ENCODE assay signal across 19 mouse cellular contexts in the genomic region with DNA sequence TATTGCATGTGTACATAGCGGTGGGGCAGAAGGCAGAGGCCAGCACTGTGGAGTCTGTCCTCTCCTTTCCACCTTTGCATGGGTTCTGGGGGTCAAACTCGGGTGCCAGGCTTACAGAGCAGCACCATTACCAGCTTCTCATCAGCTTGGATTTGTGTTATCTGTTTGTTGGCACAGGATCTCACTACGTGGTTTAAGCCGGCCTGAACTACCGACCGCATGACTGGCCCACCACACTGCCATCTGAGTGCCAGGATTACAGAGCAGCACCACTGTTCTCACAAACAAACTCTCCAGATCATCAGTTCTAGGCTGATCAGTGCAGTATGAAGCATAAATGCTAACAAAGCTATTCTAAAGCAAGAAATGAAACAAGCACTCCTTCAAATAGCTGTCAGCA. TPM values are rescaled to one million over a fixed set of nuclear protein-coding genes. Genes with fewer than 3 reads are reported as not detected.
A peak's percentile ranks its signal among the peaks of the same experiment; 100 is the strongest.
DNase-seq lines count a peak whose midpoint lies in the region; ATAC-seq lines count a peak whose summit lies in the region.
"Had no signal": no experiment of that assay in that cellular context is flagged by ENCODE, and none has a peak within 500 bp of the region (broad histone marks: within the 10 kb centered on the region; RNA-seq: fewer than 3 reads in every experiment).

No protein-coding gene starts in this region.

- H3K9ac ChIP-seq in liver, embryonic 16.5 days (ENCODE audit: low read depth, low read length): no peak overlapping the region
- H3K9ac ChIP-seq in liver, embryonic 12.5 days: no peak overlapping the region
- no peak overlapping the region for H3K9ac ChIP-seq in forebrain, embryonic 15.5 days (replicated peaks)
- H3K9ac ChIP-seq: embryonic facial prominence, embryonic 12.5 days; forebrain, embryonic 13.5 days; hindbrain, embryonic 14.5 days; intestine, embryonic 15.5 days had no signal

- H3K27me3 ChIP-seq in liver, embryonic 16.5 days (ENCODE audit: control insufficient read depth, insufficient read depth, low read depth, low read length): no peaks in the 10 kb centered on the region
- no peaks in the 10 kb centered on the region for H3K27me3 ChIP-seq in liver, embryonic 12.5 days (replicated peaks)
- H3K27me3 ChIP-seq in forebrain, embryonic 15.5 days: no peaks in the 10 kb centered on the region
- H3K27me3 ChIP-seq: embryonic facial prominence, embryonic 12.5 days; forebrain, embryonic 13.5 days; intestine, embryonic 15.5 days had no signal

- no peak overlapping the region for H3K4me2 ChIP-seq in liver, embryonic 16.5 days (ENCODE audit: low read depth, low read length)
- H3K4me2 ChIP-seq in liver, embryonic 12.5 days: no peak overlapping the region
- H3K4me2 ChIP-seq in forebrain, embryonic 15.5 days (replicated peaks): no peak overlapping the region
- H3K4me2 ChIP-seq: embryonic facial prominence, embryonic 12.5 days; forebrain, embryonic 13.5 days; heart, embryonic 11.5 days; hindbrain, embryonic 14.5 days; intestine, embryonic 15.5 days had no signal

- H3K36me3 ChIP-seq in liver, embryonic 16.5 days (ENCODE audit: control insufficient read depth, insufficient read depth): peaks cover 6% of the 10 kb centered on the region; the same call in 1 of the 2 replicates
- peaks cover 37% of the 10 kb centered on the region for H3K36me3 ChIP-seq in liver, embryonic 12.5 days
- H3K36me3 ChIP-seq in forebrain, embryonic 15.5 days: peaks cover 18% of the 10 kb centered on the region
- H3K36me3 ChIP-seq: intestine, embryonic 15.5 days had no signal

- no peak overlapping the region for H3K27ac ChIP-seq in liver, embryonic 16.5 days (ENCODE audit: low read length)
- no peak overlapping the region for H3K27ac ChIP-seq in liver, embryonic 12.5 days
- H3K27ac ChIP-seq in forebrain, embryonic 15.5 days (replicated peaks): no peak overlapping the region
- H3K27ac ChIP-seq: embryonic facial prominence, embryonic 12.5 days; forebrain, embryonic 13.5 days; heart, adult 2 months; hindbrain, embryonic 10.5 days; hindbrain, embryonic 14.5 days; intestine, embryonic 15.5 days had no signal

- H3K4me1 ChIP-seq in liver, embryonic 16.5 days (ENCODE audit: control insufficient read depth, low read depth, low read length): peaks cover 12% of the 10 kb centered on the region
- H3K4me1 ChIP-seq in liver, embryonic 12.5 days: peaks cover 40% of the 10 kb centered on the region
- no peaks in the 10 kb centered on the region for H3K4me1 ChIP-seq in forebrain, embryonic 15.5 days
- H3K4me1 ChIP-seq: embryonic facial prominence, embryonic 12.5 days; forebrain, embryonic 13.5 days; hindbrain, embryonic 10.5 days; intestine, embryonic 15.5 days had no signal

- H3K4me3 ChIP-seq in liver, embryonic 16.5 days (ENCODE audit: low read depth, low read length): no peak overlapping the region
- no peak overlapping the region for H3K4me3 ChIP-seq in liver, embryonic 12.5 days
- H3K4me3 ChIP-seq in forebrain, embryonic 15.5 days: no peak overlapping the region
- H3K4me3 ChIP-seq: embryonic facial prominence, embryonic 12.5 days; forebrain, embryonic 13.5 days; heart, adult 2 months; hindbrain, embryonic 10.5 days; intestine, embryonic 15.5 days had no signal

- peak; percentile 15 for DNase-seq in NIH3T3 (ENCODE audit: low read depth)
- no peak for DNase-seq in frontal cortex, postnatal 14 days (ENCODE audit: low spot score in 2 of 2)
- DNase-seq: adrenal gland, adult 8-10 months; cerebellum, adult 11 months; cerebellum, adult 8-10 months; cerebellum, postnatal 14 days; gastrocnemius, postnatal 10 days; heart, adult 2 months had no signal

- 57% methylated on average over 6 of the region's 6 CpGs for WGBS in liver, embryonic 16.5 days (ENCODE audit: insufficient replicate concordance)
- 77% methylated on average over 6 of the region's 6 CpGs for WGBS in liver, embryonic 12.5 days (ENCODE audit: insufficient replicate concordance)
- WGBS in forebrain, embryonic 15.5 days: 93% methylated on average over 6 of the region's 6 CpGs

- ATAC-seq in liver, embryonic 16.5 days (ENCODE audit: low read depth): 0 out of 2 replicates have a peak, but pooled peaks have one; percentile 17
- no peak for ATAC-seq in liver, embryonic 12.5 days
- ATAC-seq in erythroid progenitor cell, adult 5-6 weeks (replicated peaks; ENCODE audit: low FRiP score, poor library complexity, severe bottlenecking): peak; percentile 25; the same call in 1 of the 2 replicates
- ATAC-seq in forebrain, embryonic 15.5 days (replicated peaks): no peak
- no peak for ATAC-seq in monocyte, adult 5-6 weeks (replicated peaks; ENCODE audit: insufficient number of reproducible peaks, low FRiP score, low TSS enrichment, poor library complexity, severe bottlenecking)
- ATAC-seq: forebrain, embryonic 13.5 days; intestine, embryonic 15.5 days had no signal

- H3K9me3 ChIP-seq in liver, embryonic 16.5 days (replicated peaks; ENCODE audit: control insufficient read depth, low read length): no peaks in the 10 kb centered on the region
- no peaks in the 10 kb centered on the region for H3K9me3 ChIP-seq in liver, embryonic 12.5 days (replicated peaks)
- no peaks in the 10 kb centered on the region for H3K9me3 ChIP-seq in forebrain, embryonic 15.5 days
- H3K9me3 ChIP-seq: embryonic facial prominence, embryonic 12.5 days; forebrain, embryonic 13.5 days; hindbrain, embryonic 10.5 days; intestine, embryonic 15.5 days had no signal

RNA-seq across cellular contexts. Expression of a gene that starts 8.5 kb away (rescaled TPM):
- 11.8 and 12.0 TPM in 2 replicates for polyA plus RNA-seq in liver, embryonic 16.5 days (2015; fragmentation: Nextera tagmentation; extraction: Ambion mirVana)
- 20.6 and 20.8 TPM in 2 replicates for polyA plus RNA-seq in liver, embryonic 12.5 days (2016; fragmentation: Nextera tagmentation; extraction: Ambion mirVana)
- total RNA-seq in erythroid progenitor cell, adult 5-6 weeks (2015; ENCODE audit: low replicate concordance): 8.8 and 9.7 TPM in 2 replicates
- total RNA-seq in erythroid progenitor cell, adult 5-6 weeks (2017; ENCODE audit: low replicate concordance): 17.5 and 23.9 TPM in 2 replicates
- 20.5 and 24.6 TPM in 2 replicates for polyA plus RNA-seq in forebrain, embryonic 15.5 days (2015; fragmentation: Nextera tagmentation; extraction: Ambion mirVana)
- 9.1 to 14.4 TPM (median 11.0 TPM) in 3 replicates for total RNA-seq in monocyte, adult 5-6 weeks (2017)

Comparison
In these comparisons a context has a peak if more than half of its experiments do, and no peak if none do; other contexts are left out.
1. ATAC-seq: peak in liver, embryonic 16.5 days (single experiment) and erythroid progenitor cell, adult 5-6 weeks (single experiment); none in liver, embryonic 12.5 days (single experiment), forebrain, embryonic 15.5 days (single experiment) and monocyte, adult 5-6 weeks (single experiment).